Mouse (Mus musculus): ENCODE measurements around the gene Coq2. TPM values are rescaled to one million over a fixed set of nuclear protein-coding genes. Genes with fewer than 3 reads are reported as not detected.
A peak's percentile ranks its signal among the peaks of the same experiment; 100 is the strongest.

The Coq2 gene
- polyA plus RNA-seq, 1 experiment from 2014 or later: 49.6 TPM

GRCm38 (mm10) chr5:100700861-100701620 lies 26.1 kb upstream of the Coq2 start:
- H3K36me3 ChIP-seq (ENCODE audit: control insufficient read depth, insufficient read depth, low read length): no peaks in the 10 kb centered on the region
- H3K4me1 ChIP-seq (ENCODE audit: control insufficient read depth, insufficient read depth, low read depth, low read length): no peaks in the 10 kb centered on the region
- H3K9ac ChIP-seq (ENCODE audit: low read depth, low read length): no peak overlapping the region
- ATAC-seq: no peak
- H3K4me3 ChIP-seq (ENCODE audit: low read length): no peak overlapping the region
- H3K9me3 ChIP-seq (ENCODE audit: control insufficient read depth, low read length): no peaks in the 10 kb centered on the region
- no peaks in the 10 kb centered on the region for H3K27me3 ChIP-seq (replicated peaks; ENCODE audit: control insufficient read depth, insufficient read depth, low read length)
- no peak overlapping the region for H3K4me2 ChIP-seq (ENCODE audit: low read length)
- WGBS: 82% methylated on average over 12 of the region's 13 CpGs
- no peak overlapping the region for H3K27ac ChIP-seq (ENCODE audit: low read depth, low read length)

DNA sequence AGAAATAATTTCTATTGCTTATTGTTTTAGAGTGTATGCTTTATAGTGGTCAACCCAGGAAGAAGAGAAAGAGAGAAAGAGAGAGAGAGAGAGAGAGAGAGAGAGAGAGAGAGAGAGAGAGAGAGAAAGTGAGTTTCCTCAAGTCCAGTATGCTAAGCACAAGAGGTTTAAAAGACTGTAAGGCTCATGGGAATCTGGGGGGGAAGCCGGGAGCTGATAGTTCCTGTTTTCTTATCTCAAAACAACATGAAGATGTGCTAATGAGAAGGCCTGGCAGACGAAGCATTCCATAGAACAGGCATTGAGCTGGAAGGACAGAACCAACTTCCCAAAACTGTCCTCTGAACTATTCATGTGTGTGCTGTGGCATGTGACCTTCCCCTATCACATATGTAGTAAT lies 22.9 kb upstream of the Coq2 start:
- no peaks in the 10 kb centered on the region for H3K36me3 ChIP-seq (ENCODE audit: control insufficient read depth, insufficient read depth, low read length)
- no peaks in the 10 kb centered on the region for H3K9me3 ChIP-seq (ENCODE audit: control insufficient read depth, low read length)
- H3K4me1 ChIP-seq (ENCODE audit: control insufficient read depth, insufficient read depth, low read depth, low read length): no peaks in the 10 kb centered on the region
- no peak overlapping the region for H3K4me2 ChIP-seq (ENCODE audit: low read length)
- no peak overlapping the region for H3K9ac ChIP-seq (ENCODE audit: low read depth, low read length)
- H3K27ac ChIP-seq (ENCODE audit: low read depth, low read length): no peak overlapping the region
- no peak for ATAC-seq
- no peak overlapping the region for H3K4me3 ChIP-seq (ENCODE audit: low read length)
- WGBS: 75% methylated on average over 2 of the region's 2 CpGs
- H3K27me3 ChIP-seq (replicated peaks; ENCODE audit: control insufficient read depth, insufficient read depth, low read length): no peaks in the 10 kb centered on the region

GRCm38 (mm10) chr5:100697398-100697797 lies 22.5 kb upstream of the Coq2 start:
- Histone ChIP-seq H3K9me3 (ENCODE audit: control insufficient read depth, low read length) (no peaks in the 10 kb centered on the region), H3K4me1 (ENCODE audit: control insufficient read depth, insufficient read depth, low read depth, low read length) (no peaks in the 10 kb centered on the region), H3K36me3 (ENCODE audit: control insufficient read depth, insufficient read depth, low read length) (no peaks in the 10 kb centered on the region), H3K9ac (ENCODE audit: low read depth, low read length) (no peak overlapping the region), H3K4me2 (ENCODE audit: low read length) (no peak overlapping the region), H3K4me3 (ENCODE audit: low read length) (no peak overlapping the region), H3K27ac (ENCODE audit: low read depth, low read length) (no peak overlapping the region), H3K27me3 (replicated peaks; ENCODE audit: control insufficient read depth, insufficient read depth, low read length) (no peaks in the 10 kb centered on the region)
- 69% methylated on average over 2 of the region's 2 CpGs for WGBS
- no peak for ATAC-seq

DNA sequence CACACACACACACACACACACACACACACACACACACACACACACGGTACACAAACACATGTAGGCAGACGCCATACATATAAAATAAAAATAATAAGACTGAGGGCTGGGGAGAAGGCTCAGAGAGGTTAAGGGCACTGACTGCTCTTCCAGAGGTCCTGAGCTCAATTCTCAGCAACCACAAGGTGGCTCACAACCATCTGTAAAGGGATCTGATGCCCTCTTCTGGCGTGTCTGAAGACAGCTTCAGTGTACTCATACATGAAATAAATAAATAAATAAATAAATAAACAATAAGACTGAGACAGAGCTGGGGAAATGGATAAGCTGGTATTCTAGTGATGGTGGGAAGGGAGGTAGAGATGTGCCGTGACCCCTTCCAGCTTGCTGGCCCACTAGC lies 10.7 kb upstream of the Coq2 start:
- no peaks in the 10 kb centered on the region for H3K27me3 ChIP-seq (replicated peaks; ENCODE audit: control insufficient read depth, insufficient read depth, low read length)
- no peaks in the 10 kb centered on the region for H3K4me1 ChIP-seq (ENCODE audit: control insufficient read depth, insufficient read depth, low read depth, low read length)
- H3K9ac ChIP-seq (ENCODE audit: low read depth, low read length): no peak overlapping the region
- WGBS: 65% methylated on average over 4 of the region's 4 CpGs
- ATAC-seq: no peak
- no peaks in the 10 kb centered on the region for H3K9me3 ChIP-seq (ENCODE audit: control insufficient read depth, low read length)
- H3K4me3 ChIP-seq (ENCODE audit: low read length): no peak overlapping the region
- H3K36me3 ChIP-seq (ENCODE audit: control insufficient read depth, insufficient read depth, low read length): no peaks in the 10 kb centered on the region
- no peak overlapping the region for H3K27ac ChIP-seq (ENCODE audit: low read depth, low read length)
- no peak overlapping the region for H3K4me2 ChIP-seq (ENCODE audit: low read length)

- H3K4me1 ChIP-seq (ENCODE audit: control insufficient read depth, insufficient read depth, low read depth, low read length): no peaks in the 10 kb centered on the region
- H3K9ac ChIP-seq (ENCODE audit: low read depth, low read length): no peak overlapping the region
- no peak for ATAC-seq
- no peaks in the 10 kb centered on the region for H3K9me3 ChIP-seq (ENCODE audit: control insufficient read depth, low read length)
- no peak overlapping the region for H3K27ac ChIP-seq (ENCODE audit: low read depth, low read length)
- H3K27me3 ChIP-seq (replicated peaks; ENCODE audit: control insufficient read depth, insufficient read depth, low read length): no peaks in the 10 kb centered on the region
- 75% methylated on average over 6 of the region's 6 CpGs for WGBS
- no peaks in the 10 kb centered on the region for H3K36me3 ChIP-seq (ENCODE audit: control insufficient read depth, insufficient read depth, low read length)
- no peak overlapping the region for H3K4me3 ChIP-seq (ENCODE audit: low read length)
- no peak overlapping the region for H3K4me2 ChIP-seq (ENCODE audit: low read length)
Measured at GRCm38 (mm10) chr5:100680542-100680933, 5.6 kb upstream of the Coq2 start.

GRCm38 (mm10) chr5:100679911-100680541 lies 5.1 kb upstream of the Coq2 start:
- Histone ChIP-seq H3K9ac (ENCODE audit: low read depth, low read length) (no peak overlapping the region), H3K4me2 (ENCODE audit: low read length) (no peak overlapping the region), H3K9me3 (ENCODE audit: control insufficient read depth, low read length) (no peaks in the 10 kb centered on the region), H3K36me3 (ENCODE audit: control insufficient read depth, insufficient read depth, low read length) (no peaks in the 10 kb centered on the region), H3K27me3 (replicated peaks; ENCODE audit: control insufficient read depth, insufficient read depth, low read length) (no peaks in the 10 kb centered on the region), H3K4me3 (ENCODE audit: low read length) (no peak overlapping the region), H3K27ac (ENCODE audit: low read depth, low read length) (no peak overlapping the region), H3K4me1 (ENCODE audit: control insufficient read depth, insufficient read depth, low read depth, low read length) (peaks cover 2% of the 10 kb centered on the region)
- 62% methylated on average over 18 of the region's 18 CpGs for WGBS
- ATAC-seq: no peak

- H3K4me1 ChIP-seq (ENCODE audit: control insufficient read depth, insufficient read depth, low read depth, low read length): peaks cover 14% of the 10 kb centered on the region
- under 1% methylated on average over 71 of the region's 71 CpGs for WGBS
- peak overlapping the region; percentile 85 for H3K4me2 ChIP-seq (ENCODE audit: low read length)
- H3K27ac ChIP-seq (ENCODE audit: low read depth, low read length): peak overlapping the region; percentile 77
- peak overlapping the region; percentile 88 for H3K9ac ChIP-seq (ENCODE audit: low read depth, low read length)
- peak; percentile 98 for ATAC-seq
- H3K36me3 ChIP-seq (ENCODE audit: control insufficient read depth, insufficient read depth, low read length): no peaks in the 10 kb centered on the region
- no peaks in the 10 kb centered on the region for H3K27me3 ChIP-seq (replicated peaks; ENCODE audit: control insufficient read depth, insufficient read depth, low read length)
- H3K4me3 ChIP-seq (ENCODE audit: low read length): peak overlapping the region; percentile 79
- no peaks in the 10 kb centered on the region for H3K9me3 ChIP-seq (ENCODE audit: control insufficient read depth, low read length)
Measured at GRCm38 (mm10) chr5:100673745-100674486, 1.0 kb downstream of the Coq2 start.

DNA sequence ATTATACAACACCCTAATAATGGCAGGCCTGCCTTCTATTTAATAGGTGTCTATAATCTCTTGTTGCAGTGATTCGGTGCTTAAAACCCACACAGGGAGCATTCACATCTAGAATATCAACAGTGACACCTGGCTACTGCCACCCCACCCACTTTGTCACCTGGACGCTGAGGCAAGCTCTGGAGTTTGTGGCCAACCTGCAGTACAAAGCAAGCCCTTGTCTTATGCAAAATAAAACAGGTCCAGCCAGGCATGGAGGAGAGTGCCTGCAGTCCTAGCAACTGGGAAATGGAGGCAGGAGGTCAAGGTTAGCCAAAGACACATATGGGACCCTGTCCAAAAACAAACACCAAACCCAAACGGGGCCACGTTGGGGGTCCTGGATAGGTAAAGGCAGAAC lies 2.5 kb downstream of the Coq2 start:
- no peak overlapping the region for H3K9ac ChIP-seq (ENCODE audit: low read depth, low read length)
- H3K4me1 ChIP-seq (ENCODE audit: control insufficient read depth, insufficient read depth, low read depth, low read length): peaks cover 14% of the 10 kb centered on the region
- WGBS: 87% methylated on average over 4 of the region's 4 CpGs
- no peak overlapping the region for H3K27ac ChIP-seq (ENCODE audit: low read depth, low read length)
- ATAC-seq: no peak
- no peaks in the 10 kb centered on the region for H3K36me3 ChIP-seq (ENCODE audit: control insufficient read depth, insufficient read depth, low read length)
- no peaks in the 10 kb centered on the region for H3K9me3 ChIP-seq (ENCODE audit: control insufficient read depth, low read length)
- H3K4me3 ChIP-seq (ENCODE audit: low read length): no peak overlapping the region
- H3K4me2 ChIP-seq (ENCODE audit: low read length): no peak overlapping the region
- H3K27me3 ChIP-seq (replicated peaks; ENCODE audit: control insufficient read depth, insufficient read depth, low read length): no peaks in the 10 kb centered on the region

DNA sequence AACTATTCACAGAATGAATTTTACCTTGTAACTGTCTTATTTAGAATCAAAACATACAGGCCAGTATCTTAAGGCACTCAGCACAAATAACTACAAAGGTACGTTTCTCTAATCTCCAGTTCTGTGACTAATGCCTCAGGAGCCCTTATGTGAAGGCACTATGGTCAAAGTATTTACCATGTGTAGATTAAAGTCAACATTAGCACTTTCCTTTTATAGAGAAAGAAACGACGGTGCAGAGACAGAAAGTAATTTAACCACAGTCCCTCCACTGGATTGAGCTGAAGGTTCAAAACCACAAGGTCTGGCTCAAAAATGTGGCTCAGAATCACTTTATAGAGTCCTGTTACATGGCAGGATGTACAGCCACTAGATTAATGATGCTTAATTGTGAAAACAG lies 3.0 kb downstream of the Coq2 start:
- Histone ChIP-seq H3K9ac (ENCODE audit: low read depth, low read length) (no peak overlapping the region), H3K36me3 (ENCODE audit: control insufficient read depth, insufficient read depth, low read length) (no peaks in the 10 kb centered on the region), H3K27ac (ENCODE audit: low read depth, low read length) (no peak overlapping the region), H3K4me1 (ENCODE audit: control insufficient read depth, insufficient read depth, low read depth, low read length) (peaks cover 14% of the 10 kb centered on the region), H3K4me3 (ENCODE audit: low read length) (no peak overlapping the region), H3K27me3 (replicated peaks; ENCODE audit: control insufficient read depth, insufficient read depth, low read length) (no peaks in the 10 kb centered on the region), H3K4me2 (ENCODE audit: low read length) (no peak overlapping the region), H3K9me3 (ENCODE audit: control insufficient read depth, low read length) (no peaks in the 10 kb centered on the region)
- 89% methylated on average over 3 of the region's 3 CpGs for WGBS
- no peak for ATAC-seq

Data from hindbrain, embryonic 16.5 days (tissue).